Mouse (Mus musculus) heart, adult 2 months (tissue): ENCODE measurements at regions not wholly inside any gene's neighbourhood (a gene's known extent, or its start where the extent isn't known, plus 50 kb on each side); places are given as distances from the start of the nearest gene placed in this dataset.

Experiments
- CTCF ChIP-seq: fragments of 200-600 bp; IDR thresholded peaks from 2 replicates; pipeline ENCODE4 v1.8.1; 2022; ENCODE audit warnings: antibody characterized with exemption, mild to moderate bottlenecking, moderate library complexity
- EP300 ChIP-seq: fragments of 200-500 bp; IDR thresholded peaks from 2 replicates; pipeline ENCODE4 v1.6.1; 2011; ENCODE audit warnings: low read depth, low read length, control low read depth; ENCODE audit not compliant: insufficient read depth
- POLR2A ChIP-seq: fragments of 200-500 bp; IDR thresholded peaks from 2 replicates; pipeline ENCODE4 v1.6.1; 2011; ENCODE audit warnings: mild to moderate bottlenecking, low read depth, low read length, control low read depth; ENCODE audit not compliant: insufficient read depth

GRCm38 (mm10) chr3:83687503-83687902 is 78.6 kb upstream of the Sfrp2 start:
- TF ChIP-seq POLR2A (no peak), CTCF (no peak), EP300 (no peak)
